Mouse (Mus musculus) MEL (cell line): ENCODE data around the gene Kank1. TPM values are rescaled to one million over a fixed set of nuclear protein-coding genes. Genes with fewer than 3 reads are reported as not detected.

Experiments
- DNase-seq: peaks from one replicate; pipeline ENCODE4 v3.0.0; 2011; ENCODE audit warnings: low read depth, low spot score
- H3K27ac ChIP-seq: 2 replicates; pipeline ENCODE4 v1.5.1; 2012; ENCODE audit warnings: low read depth, mild to moderate bottlenecking, control low read depth, low read length, moderate library complexity; ENCODE audit not compliant: control insufficient read depth
- H3K27me3 ChIP-seq, 2 experiments: fragments of 150-350 bp in 1 of 2; sonication (generic) in 1 of 2; 2 replicates each; pipeline ENCODE4 v1.6.1; 2012; ENCODE audit warnings: low read length in 2 of 2, mild to moderate bottlenecking in 2 of 2, improper control_type of control experiment in 1 of 2, moderate library complexity in 1 of 2; ENCODE audit not compliant: insufficient read depth in 2 of 2, control insufficient read depth in 1 of 2
- H3K36me3 ChIP-seq, 2 experiments: 2 replicates each; pipeline ENCODE4 v1.6.1; 2012 to 2014; ENCODE audit warnings: low read length in 2 of 2, improper control_type of control experiment in 1 of 2, inconsistent platforms in 1 of 2, mild to moderate bottlenecking in 1 of 2; ENCODE audit not compliant: insufficient read depth in 2 of 2, control insufficient read depth in 1 of 2
- H3K4me1 ChIP-seq, 2 experiments: fragments of 150-350 bp in 1 of 2; sonication (generic) in 1 of 2; 2 replicates each; pipeline ENCODE4 v1.6.1; 2012; ENCODE audit warnings: low read length in 2 of 2, improper control_type of control experiment in 1 of 2, mild to moderate bottlenecking in 1 of 2; ENCODE audit not compliant: insufficient read depth in 2 of 2, control insufficient read depth in 1 of 2
- H3K4me3 ChIP-seq, 2 experiments: fragments of 150-350 bp in 1 of 2; sonication (generic) in 1 of 2; 2 replicates each; pipeline ENCODE4 v1.5.1; 2012; ENCODE audit warnings: low read depth in 2 of 2, low read length in 2 of 2, mild to moderate bottlenecking in 2 of 2, moderate library complexity in 2 of 2, control low read depth in 1 of 2, improper control_type of control experiment in 1 of 2; ENCODE audit not compliant: control insufficient read depth in 1 of 2, insufficient read depth in 1 of 2
- H3K79me2 ChIP-seq: 2 replicates; pipeline ENCODE4 v1.6.1; 2012; ENCODE audit warnings: mild to moderate bottlenecking, low read length, moderate library complexity; ENCODE audit not compliant: control insufficient read depth, poor library complexity, insufficient read depth
- H3K9ac ChIP-seq: 2 replicates; pipeline ENCODE4 v1.6.1; 2012; ENCODE audit warnings: low read depth, mild to moderate bottlenecking, control low read depth, low read length, moderate library complexity; ENCODE audit not compliant: control insufficient read depth, poor library complexity, severe bottlenecking
- H3K9me3 ChIP-seq: fragments of 150-350 bp; sonication (generic); replicated peaks from 2 replicates; pipeline ENCODE4 v1.6.1; 2012; ENCODE audit warnings: mild to moderate bottlenecking, low read length, improper control_type of control experiment, moderate library complexity; ENCODE audit not compliant: insufficient read depth
- CHD1 ChIP-seq: IDR thresholded peaks from 2 replicates; pipeline ENCODE4 v1.6.1; 2012; ENCODE audit warnings: low read depth, mild to moderate bottlenecking, inconsistent platforms, low read length, improper control_type of control experiment
- CHD2 ChIP-seq: IDR thresholded peaks from 2 replicates; pipeline ENCODE4 v1.6.1; 2011; ENCODE audit warnings: low read length, improper control_type of control experiment
- CTCF ChIP-seq, 3 experiments: IDR thresholded peaks in 2 of 3; conservative IDR thresholded peaks in 1 of 3; 2 replicates each; pipeline ENCODE4 v1.5.1; 2011 to 2012; ENCODE audit warnings: low read length in 3 of 3, low read depth in 2 of 3, mild to moderate bottlenecking in 2 of 3, improper control_type of control experiment in 1 of 3, inconsistent platforms in 1 of 3, mixed read lengths in 1 of 3, moderate library complexity in 1 of 3; ENCODE audit not compliant: control insufficient read depth in 1 of 3, insufficient read depth in 1 of 3, poor library complexity in 1 of 3, severe bottlenecking in 1 of 3
- EP300 ChIP-seq, 2 experiments: IDR thresholded peaks; 2 replicates each; pipeline ENCODE4 v1.6.1; 2011; ENCODE audit warnings: improper control_type of control experiment in 2 of 2, low read length in 2 of 2, low read depth in 1 of 2, mild to moderate bottlenecking in 1 of 2
- ETS1 ChIP-seq: IDR thresholded peaks from 2 replicates; pipeline ENCODE4 v1.6.1; 2012; ENCODE audit warnings: low read depth, mild to moderate bottlenecking, inconsistent platforms, low read length, improper control_type of control experiment, moderate library complexity
- GABPA ChIP-seq: IDR thresholded peaks from 2 replicates; pipeline ENCODE4 v1.6.1; 2012; ENCODE audit warnings: low read depth, mild to moderate bottlenecking, inconsistent platforms, low read length, improper control_type of control experiment, moderate library complexity
- GATA1 ChIP-seq: IDR thresholded peaks from 2 replicates; pipeline ENCODE4 v1.6.1; 2011; ENCODE audit warnings: low read depth, low read length, improper control_type of control experiment
- HCFC1 ChIP-seq: IDR thresholded peaks from 2 replicates; pipeline ENCODE4 v1.6.1; 2012; ENCODE audit warnings: low read depth, mild to moderate bottlenecking, inconsistent platforms, low read length, improper control_type of control experiment, moderate library complexity
- JUND ChIP-seq: IDR thresholded peaks from 2 replicates; pipeline ENCODE4 v1.6.1; 2011; ENCODE audit warnings: low read depth, mild to moderate bottlenecking, improper control_type of control experiment, low read length
- MAX ChIP-seq: IDR thresholded peaks from 2 replicates; pipeline ENCODE4 v1.6.1; 2011; ENCODE audit warnings: low read length, improper control_type of control experiment
- MAZ ChIP-seq: IDR thresholded peaks from 2 replicates; pipeline ENCODE4 v1.6.1; 2012; ENCODE audit warnings: low read depth, mild to moderate bottlenecking, inconsistent platforms, low read length, improper control_type of control experiment
- MXI1 ChIP-seq: IDR thresholded peaks from 2 replicates; pipeline ENCODE4 v1.6.1; 2011; ENCODE audit warnings: mild to moderate bottlenecking, low read depth, low read length, improper control_type of control experiment
- MYB ChIP-seq: IDR thresholded peaks from 2 replicates; pipeline ENCODE4 v1.6.1; 2011; ENCODE audit warnings: mild to moderate bottlenecking, low read depth, low read length, improper control_type of control experiment
- MYC ChIP-seq: IDR thresholded peaks from 2 replicates; pipeline ENCODE4 v1.6.1; 2011; ENCODE audit warnings: low read depth, mild to moderate bottlenecking, low read length, improper control_type of control experiment, moderate library complexity
- POLR2A ChIP-seq, 2 experiments: IDR thresholded peaks; 2 replicates each; pipeline ENCODE4 v1.6.1; 2011 to 2012; ENCODE audit warnings: low read length in 2 of 2, mild to moderate bottlenecking in 2 of 2, control low read depth in 1 of 2, improper control_type of control experiment in 1 of 2, low read depth in 1 of 2, moderate library complexity in 1 of 2; ENCODE audit not compliant: control insufficient read depth in 1 of 2, insufficient read depth in 1 of 2, poor library complexity in 1 of 2
- RAD21 ChIP-seq: IDR thresholded peaks from 2 replicates; pipeline ENCODE4 v1.6.1; 2011; ENCODE audit warnings: mild to moderate bottlenecking, low read depth, low read length, improper control_type of control experiment
- TBP ChIP-seq: IDR thresholded peaks from 2 replicates; pipeline ENCODE4 v1.8.0; 2011; ENCODE audit warnings: low read depth, low read length, improper control_type of control experiment
- UBTF ChIP-seq: IDR thresholded peaks from 2 replicates; pipeline ENCODE4 v1.6.1; 2012; ENCODE audit warnings: low read depth, mild to moderate bottlenecking, inconsistent platforms, low read length, improper control_type of control experiment, moderate library complexity, borderline replicate concordance; ENCODE audit not compliant: insufficient read depth
- ZC3H11A ChIP-seq: IDR thresholded peaks from 2 replicates; pipeline ENCODE4 v1.6.1; 2012; ENCODE audit warnings: low read depth, mild to moderate bottlenecking, inconsistent platforms, low read length, improper control_type of control experiment
- ZKSCAN1 ChIP-seq: IDR thresholded peaks from 2 replicates; pipeline ENCODE4 v1.6.1; 2012; ENCODE audit warnings: low read depth, mild to moderate bottlenecking, inconsistent platforms, low read length, improper control_type of control experiment, moderate library complexity
- ZMIZ1 ChIP-seq: IDR thresholded peaks from 2 replicates; pipeline ENCODE4 v1.6.1; 2012; ENCODE audit warnings: low read depth, mild to moderate bottlenecking, inconsistent platforms, low read length, improper control_type of control experiment, moderate library complexity
- ZNF384 ChIP-seq: IDR thresholded peaks from 2 replicates; pipeline ENCODE4 v1.6.1; 2012; ENCODE audit warnings: low read depth, mild to moderate bottlenecking, inconsistent platforms, low read length, improper control_type of control experiment
- polyA plus RNA-seq, 2 experiments: library from polyadenylated mRNA; stranded (reverse) in 1 of 2; unstranded in 1 of 2; fragments of >175 nt in 1 of 2; fragments of >200 nt in 1 of 2; gene quantifications; 2 replicates each; pipeline versions ENCODE4 v1.2.1 to v1.2.4; 2012; ENCODE audit warnings: low replicate concordance in 2 of 2, low read depth in 1 of 2; ENCODE audit not compliant: insufficient read length in 2 of 2, insufficient read depth in 1 of 2, missing spikeins in 1 of 2
- total RNA-seq: library from RNA; depleted of rRNA; stranded (reverse); fragments of 300-350 nt; gene quantifications from 2 replicates; pipeline ENCODE4 v1.2.3, GENCODE M21; 2012

Kank1 gene
- total and polyA plus RNA-seq, 3 experiments: not detected

DNA sequence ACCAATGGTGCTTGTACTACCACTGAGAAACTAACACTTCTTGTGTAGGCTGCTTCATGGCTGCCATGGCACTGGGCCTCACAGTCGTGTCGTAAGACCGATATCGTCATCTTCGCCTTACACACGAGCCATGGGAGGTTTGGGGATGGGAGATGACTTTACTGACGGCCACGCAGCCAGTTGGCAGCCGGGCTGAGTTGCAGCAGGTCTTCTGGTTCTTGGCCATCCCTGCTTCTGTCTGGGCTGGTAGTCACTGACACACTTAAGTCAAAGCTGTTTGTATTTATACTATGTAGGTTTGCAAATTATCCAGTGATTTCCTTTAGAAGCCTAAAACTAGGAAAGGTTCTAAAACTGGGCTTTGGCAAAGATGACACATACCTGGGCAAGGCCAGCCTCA, 43.0 kb upstream of the Kank1 start:
- Histone ChIP-seq H3K9me3 (no peaks in the 10 kb centered on the region), H3K27me3 (no peaks in the 10 kb centered on the region), H3K4me1 (no peaks in the 10 kb centered on the region), H3K27ac (no peak overlapping the region)
- no peak for DNase-seq
- TF ChIP-seq ZKSCAN1 (no peak), JUND (no peak), EP300 (IDR thresholded peaks at IDR 0.05; ENCODE audit: low read depth in 1 of 2, low read length in 2 of 2) (no peak), UBTF (no peak), HCFC1 (no peak), ZC3H11A (no peak), RAD21 (no peak), ETS1 (no peak), GABPA (no peak), MXI1 (no peak), ZNF384 (no peak), MAX (no peak), GATA1 (no peak), CHD1 (no peak), MAZ (no peak), POLR2A (IDR thresholded peaks at IDR 0.05; ENCODE audit: control insufficient read depth in 1 of 2, insufficient read depth in 1 of 2, low read depth in 1 of 2, low read length in 2 of 2, poor library complexity in 1 of 2) (no peak), ZMIZ1 (no peak), MYB (no peak), CTCF (IDR thresholded peaks at IDR 0.05 in 2 of 3, conservative IDR thresholded peaks at IDR 0.05 in 1 of 3; ENCODE audit: control insufficient read depth in 1 of 3, insufficient read depth in 1 of 3, low read depth in 2 of 3, low read length in 3 of 3, poor library complexity in 1 of 3, severe bottlenecking in 1 of 3) (no peak), CHD2 (no peak)
- TF ChIP-seq, all 39 proteins: peak for 0
- no peak overlapping the region for H3K9ac ChIP-seq
- H3K36me3 ChIP-seq: peaks cover 0 to 12% of the 10 kb centered on the region in 2 experiments; a peak in 2 of 4 replicates
- H3K4me3 ChIP-seq: no peak overlapping the region
- H3K79me2 ChIP-seq: no peaks in the 10 kb centered on the region

DNA sequence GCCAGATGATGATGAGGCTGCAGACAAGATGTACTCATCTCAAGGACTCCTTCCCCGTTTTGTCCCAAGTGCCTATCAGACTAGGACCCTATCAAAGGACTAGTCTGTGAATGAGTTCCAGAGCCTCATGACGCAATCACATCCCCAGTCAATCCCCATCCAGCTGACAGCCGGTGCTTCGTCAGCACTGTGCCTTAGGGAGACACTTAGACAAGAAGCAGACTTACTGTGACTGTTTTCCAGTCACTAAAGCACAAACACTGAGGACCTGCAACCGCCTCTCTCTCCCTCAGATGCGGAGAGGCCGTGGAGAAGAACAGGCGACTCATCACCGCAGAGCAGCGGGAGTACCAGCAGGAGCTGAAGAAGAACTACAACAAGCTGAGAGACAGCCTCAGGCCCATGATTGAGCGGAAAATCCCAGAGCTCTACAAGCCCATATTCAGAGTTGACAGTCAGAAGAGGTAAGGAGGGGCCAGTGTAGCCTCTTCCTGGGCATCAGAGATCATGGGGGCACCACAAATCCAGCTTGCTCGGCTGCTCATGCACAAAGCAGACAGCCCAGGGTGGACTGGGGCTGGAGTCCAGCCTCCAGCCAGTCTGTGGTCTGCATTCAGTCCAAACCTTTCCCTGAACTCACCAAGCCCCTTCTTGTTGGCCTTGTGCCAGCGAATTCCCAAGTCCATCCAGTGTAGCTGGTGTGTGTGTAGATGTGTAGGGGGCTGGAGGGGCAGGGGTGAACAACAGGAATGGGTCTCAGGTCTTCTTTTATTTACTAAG, 36.5 kb upstream of the Kank1 start:
- Histone ChIP-seq H3K9ac (no peak overlapping the region), H3K4me1 (no peaks in the 10 kb centered on the region), H3K4me3 (no peak overlapping the region), H3K9me3 (no peaks in the 10 kb centered on the region), H3K27me3 (no peaks in the 10 kb centered on the region), H3K27ac (no peak overlapping the region)
- DNase-seq: no peak
- no peak for TF ChIP-seq MYC
- TF ChIP-seq TBP: no peak
- TF ChIP-seq, all 39 proteins: peak for 0
- Histone ChIP-seq H3K36me3 (peaks cover 0 to 2% of the 10 kb centered on the region in 2 experiments; a peak in 2 of 4 replicates), H3K79me2 (no peaks in the 10 kb centered on the region)
